Mouse (Mus musculus): ENCODE data around the gene Arf4.
"Not testable (repeated sequence)": the region's sequence is repeated elsewhere in the genome, so short reads cannot be mapped to it uniquely, and the experiment has no call there.

Gene Arf4

DNA sequence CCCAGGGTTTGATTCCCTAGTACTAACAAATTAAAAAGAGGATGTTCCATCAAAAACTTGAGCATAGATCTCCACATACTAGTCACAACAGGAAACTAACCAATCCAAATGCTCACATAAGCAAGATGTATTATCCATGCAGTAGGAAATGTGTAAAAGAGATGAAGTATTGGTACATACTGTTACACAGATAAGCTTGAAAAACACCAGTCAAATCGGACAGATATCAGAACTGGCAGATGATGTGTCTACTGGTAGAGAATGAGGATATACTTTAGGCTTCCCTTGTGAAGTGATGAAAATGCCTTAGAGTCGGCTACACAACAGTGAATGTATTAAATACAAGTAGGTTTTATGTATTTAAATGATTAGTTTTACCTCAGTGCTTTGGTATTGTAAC is 24.6 kb downstream of the Arf4 start:
- DNase-seq: no peak

DNA sequence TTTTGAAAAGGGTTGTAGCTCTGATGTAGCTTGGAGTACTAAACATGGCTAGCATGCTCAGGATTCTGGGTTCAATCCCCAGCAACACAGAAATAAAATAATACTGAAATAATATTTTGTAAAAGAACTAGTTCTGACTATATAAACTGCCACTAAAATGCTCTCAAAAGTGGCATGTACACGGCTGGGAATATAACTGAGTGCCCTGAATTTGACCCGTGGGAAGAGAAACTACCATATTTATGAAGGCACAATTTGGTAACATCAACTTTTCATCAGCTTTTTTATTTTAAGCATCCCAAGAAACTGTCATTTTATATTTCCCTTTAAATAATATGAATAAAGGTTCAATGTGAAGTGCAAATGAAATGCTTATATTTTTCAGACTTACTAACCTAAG is 26.0 kb downstream of the Arf4 start:
- no peak for DNase-seq

DNA sequence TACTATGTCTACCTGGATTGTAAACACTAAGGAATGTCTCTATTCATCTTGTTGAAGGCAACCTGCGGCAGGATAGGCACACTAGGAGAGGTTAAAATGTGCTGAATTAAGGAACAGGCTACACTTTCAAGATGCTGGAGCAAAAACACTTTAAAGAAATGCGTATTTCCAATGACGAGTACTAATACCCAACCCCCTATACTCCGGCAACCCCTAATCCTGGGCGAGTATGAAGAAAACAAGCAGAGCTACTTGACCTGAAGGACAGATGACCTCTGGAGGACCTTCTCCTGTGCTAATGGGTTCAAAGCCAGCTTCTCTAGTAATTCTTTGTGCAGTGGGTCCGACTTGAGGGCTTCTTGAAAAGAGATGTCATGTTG is 30.1 kb downstream of the Arf4 start:
- DNase-seq: no peak

DNA sequence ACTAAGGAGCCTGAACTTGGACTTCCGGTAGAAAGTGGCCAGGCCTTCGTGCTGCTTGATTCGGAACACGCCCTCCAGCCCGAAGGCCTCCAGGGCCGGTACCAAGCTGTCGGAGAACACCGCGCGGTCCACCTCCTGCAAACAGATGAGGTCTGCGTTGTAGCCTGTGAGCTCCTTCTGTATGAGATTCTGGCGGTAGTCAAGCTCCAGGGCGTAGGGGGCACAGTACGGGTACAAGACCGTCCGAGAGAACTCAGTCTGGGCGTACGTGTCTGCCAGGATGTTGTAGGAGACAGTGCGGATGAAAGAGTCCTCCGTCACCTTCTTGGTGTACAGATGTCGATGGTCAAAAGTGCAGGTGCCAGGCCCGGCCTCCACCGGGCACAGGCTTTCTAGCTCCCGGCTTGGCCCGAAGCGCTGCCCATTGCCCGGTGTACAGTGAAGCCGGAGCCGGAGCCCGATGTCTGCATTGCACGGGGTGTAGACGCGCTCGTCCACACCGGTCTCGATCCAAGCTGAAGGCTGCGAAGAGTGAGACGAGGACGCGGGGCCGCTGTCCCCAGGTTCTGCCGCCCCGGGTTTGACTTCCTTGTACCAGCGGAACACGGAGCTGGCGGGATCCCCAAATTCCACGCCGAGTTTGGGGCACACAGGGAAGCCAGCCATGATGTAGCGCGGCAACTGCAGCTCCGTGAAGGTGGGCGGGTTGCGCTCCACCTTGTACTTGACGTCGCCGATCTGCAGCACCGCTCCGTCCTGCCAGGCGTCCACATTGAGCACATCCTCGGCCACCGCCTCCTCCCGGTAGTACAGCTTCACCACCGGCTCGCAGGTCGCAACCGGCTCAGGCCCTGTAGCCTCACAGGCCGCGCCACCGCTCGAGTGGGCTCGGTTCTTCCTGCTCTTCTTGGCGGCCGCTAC is 30.8 kb downstream of the Arf4 start:
- peak; percentile 20 to 55 for DNase-seq

DNA sequence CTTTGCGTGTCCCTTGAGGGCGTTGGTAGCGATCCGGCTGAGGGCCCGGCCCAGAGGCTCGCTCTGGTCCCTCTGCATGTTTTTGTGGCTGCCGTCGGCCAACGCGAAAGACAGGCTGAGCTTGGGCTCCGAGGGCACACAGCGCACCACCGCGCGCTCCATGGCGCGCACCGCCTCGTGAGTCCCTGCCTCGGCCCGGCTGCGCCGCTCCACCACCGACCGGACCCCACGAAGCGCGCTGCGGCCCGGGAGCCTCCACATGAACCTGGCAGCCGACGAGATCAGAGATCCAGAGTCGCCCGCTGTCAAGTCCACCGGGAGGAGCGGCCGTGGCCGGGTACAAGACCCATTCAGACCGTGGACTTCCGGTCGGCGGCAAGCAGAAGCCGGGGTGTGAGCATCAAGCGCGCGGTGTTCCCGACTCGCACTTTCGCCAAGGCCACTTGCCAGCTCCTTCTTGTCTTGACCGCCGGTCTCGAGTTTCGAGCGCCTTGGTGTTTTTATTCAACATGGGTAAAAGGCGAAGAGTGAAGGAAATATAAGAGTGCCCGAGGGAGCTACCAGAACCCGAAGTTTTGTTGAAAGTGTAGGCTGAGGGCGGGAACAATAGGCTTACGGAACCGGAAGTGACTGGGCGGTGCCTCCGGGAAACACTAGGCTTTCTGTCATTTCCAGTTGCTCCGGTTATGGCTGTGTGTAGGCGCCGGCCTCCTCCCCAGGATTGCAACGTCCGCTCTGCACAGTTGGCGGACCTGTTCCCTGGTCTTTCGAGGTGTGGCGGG is 31.6 kb downstream of the Arf4 start, which contains the start of gene Pde12:
Gene Pde12, minus strand, starts transcription at position 592 of the 782 bp plus-strand sequence.
- DNase-seq: peak; percentile 83 to 84

DNA sequence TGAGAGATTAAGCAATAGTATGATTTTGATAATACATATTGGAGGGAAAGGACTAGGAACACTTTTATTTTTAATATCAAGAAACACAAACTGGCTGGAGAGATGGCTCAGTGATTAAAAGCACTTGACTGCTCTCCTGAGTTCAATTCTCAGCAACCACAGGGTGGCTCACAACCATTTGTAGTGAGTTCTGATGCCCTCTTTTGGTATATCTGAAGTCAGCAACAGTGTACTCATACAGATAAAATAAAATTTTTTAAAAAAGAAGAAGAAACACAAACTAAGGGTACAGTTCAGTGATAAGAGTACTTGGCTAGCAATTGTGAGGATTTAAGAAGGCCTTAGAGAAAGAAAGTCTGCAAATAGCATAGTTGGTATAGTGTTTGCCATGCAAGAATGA is 33.1 kb downstream of the Arf4 start:
- DNase-seq: no peak

DNA sequence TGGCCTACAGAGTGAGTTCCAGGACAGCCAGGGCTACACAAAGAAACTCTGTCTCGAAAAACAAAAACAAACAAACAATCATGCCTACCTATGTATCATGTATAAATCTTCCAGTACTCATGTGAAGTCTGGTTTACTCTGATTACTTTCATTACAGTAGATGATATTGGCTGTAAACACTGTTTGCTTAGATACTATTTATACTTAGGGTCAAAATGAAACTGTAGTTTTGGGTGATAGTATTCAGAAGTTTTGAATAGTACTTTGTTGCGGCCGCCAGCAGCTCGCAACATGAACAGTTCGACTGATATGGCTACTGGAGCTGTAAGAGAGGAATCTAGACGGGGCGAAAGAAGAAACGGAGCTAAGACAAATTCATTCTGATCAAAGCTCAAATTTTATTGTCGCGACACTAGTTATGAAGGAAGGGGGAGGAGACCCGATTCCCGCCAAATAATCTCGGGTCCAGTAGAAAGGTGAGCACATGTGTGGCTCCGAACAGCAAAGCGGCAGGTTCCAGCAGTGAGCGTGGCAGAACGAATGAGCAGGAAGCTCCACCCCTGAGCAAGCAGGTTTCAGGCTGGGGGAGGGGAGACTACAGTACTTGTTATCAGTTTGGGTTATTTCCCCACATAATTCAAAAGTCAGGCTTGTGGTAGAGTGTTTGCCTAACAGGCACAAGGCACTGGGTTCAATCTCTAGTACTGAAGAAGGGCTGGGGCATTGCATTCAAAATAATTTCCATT is 34.2 kb downstream of the Arf4 start:
- DNase-seq: not testable (repeated sequence)

DNA sequence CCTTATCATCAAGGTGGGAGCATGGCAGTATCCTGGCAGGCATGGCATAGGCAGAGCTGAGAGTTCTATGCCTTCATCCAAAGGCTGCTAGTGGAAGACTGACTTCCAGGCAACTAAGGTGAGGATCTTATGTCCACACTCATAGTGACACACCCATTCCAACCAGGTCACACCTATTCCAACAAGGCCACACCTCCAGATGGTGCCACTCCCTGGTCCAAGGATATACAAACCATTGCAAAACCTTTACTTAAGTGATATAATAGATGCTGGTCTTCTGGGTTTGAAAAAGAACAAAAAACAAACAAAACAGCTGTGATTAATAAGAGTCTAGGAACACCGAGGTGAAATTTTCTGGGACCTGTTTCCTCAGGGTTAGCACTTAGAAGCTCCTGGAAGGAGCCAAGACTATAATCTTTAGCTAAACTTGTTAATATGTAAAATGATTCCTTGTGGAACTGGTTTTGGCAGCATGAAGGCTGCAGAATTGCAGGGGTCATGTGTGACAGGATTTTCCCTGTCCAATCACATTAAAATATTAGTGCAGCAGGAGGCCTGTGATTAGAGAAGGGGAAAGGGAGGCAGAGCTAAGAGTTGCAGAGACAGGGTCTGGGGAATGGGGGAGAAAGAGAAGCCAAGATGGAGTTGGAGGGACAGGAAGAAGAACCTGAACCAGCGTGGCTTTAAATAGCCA is 36.7 kb downstream of the Arf4 start:
- not testable (repeated sequence) for DNase-seq

DNA sequence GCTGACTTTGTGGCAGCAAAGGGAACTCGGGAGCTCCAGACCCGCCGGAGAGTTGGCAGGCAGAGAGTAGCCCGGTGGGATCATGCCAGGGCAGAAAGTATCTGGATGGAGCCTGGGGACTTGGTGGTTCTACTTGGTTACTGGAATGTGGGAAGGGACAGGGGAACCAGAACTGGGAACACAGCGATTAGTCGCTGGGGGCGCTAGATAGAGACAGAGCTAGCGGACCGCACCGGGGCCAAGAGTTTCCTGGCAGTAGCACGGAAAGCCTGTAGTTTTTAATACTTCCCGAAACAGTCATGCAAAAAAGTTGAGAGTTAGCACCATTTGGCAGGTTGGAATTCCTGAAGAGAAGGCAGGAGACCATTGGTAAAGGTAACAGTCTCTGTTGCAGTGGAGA is 37.5 kb downstream of the Arf4 start:
- DNase-seq: peak in 1 of 2 experiments; percentile 22

DNA sequence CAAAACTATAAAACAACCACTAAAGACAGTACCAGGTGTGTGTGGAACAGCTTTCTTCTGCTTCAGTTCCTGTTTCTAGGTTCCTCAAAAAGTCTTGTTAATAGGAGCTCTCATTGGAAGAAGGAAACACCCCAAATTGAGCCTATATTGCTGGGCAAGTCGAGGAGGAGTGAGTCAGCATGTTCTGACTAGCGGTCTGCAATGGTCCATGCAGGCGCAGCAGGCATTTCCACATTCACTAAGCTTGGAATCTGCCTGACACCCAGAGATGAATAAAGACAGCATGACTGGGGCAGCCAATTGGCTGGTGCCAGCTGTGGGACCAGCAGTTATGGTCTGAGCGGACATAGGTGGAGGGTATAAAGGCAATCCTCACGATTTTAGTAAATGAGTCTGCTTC is 37.9 kb downstream of the Arf4 start:
- DNase-seq: no peak

DNA sequence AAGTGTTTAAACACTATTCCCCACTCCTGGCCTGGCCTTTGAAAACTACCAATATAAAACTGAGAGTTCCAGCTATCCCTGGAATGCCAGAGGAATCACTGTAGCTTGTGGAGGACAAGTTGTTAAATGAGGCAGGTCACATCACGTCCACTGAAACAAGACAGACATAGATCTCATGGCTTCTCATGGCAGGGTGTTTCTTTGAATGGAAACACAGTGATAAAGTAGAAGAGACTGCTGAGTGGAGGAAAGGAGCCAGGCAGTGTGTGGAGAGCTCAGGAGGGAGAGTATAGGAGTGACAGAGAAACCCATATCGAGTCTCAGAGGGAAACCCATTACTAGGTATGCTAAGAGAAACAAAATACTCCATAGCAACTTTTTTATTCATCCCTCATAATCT is 52.9 kb downstream of the Arf4 start:
- DNase-seq: no peak

DNA sequence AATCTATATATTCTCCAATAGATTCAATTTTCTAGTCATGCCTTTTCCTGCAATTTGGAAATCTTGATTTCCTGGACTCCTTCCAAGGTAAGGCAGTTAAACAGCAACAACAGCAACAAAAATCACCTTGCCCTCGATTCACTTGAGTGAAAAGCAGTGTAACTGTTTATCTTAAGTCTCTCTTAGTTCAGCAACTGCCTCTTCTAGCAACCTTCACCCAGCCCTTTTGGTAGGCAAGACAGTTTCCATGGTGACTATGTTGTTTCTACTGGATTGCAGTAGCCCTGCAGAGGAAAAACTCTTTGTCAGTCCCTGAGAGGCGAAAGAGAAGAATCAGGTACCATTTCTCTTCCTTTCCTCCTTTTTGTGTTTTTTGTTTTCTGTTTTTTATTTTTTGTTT is 53.5 kb downstream of the Arf4 start:
- DNase-seq: no peak

DNA sequence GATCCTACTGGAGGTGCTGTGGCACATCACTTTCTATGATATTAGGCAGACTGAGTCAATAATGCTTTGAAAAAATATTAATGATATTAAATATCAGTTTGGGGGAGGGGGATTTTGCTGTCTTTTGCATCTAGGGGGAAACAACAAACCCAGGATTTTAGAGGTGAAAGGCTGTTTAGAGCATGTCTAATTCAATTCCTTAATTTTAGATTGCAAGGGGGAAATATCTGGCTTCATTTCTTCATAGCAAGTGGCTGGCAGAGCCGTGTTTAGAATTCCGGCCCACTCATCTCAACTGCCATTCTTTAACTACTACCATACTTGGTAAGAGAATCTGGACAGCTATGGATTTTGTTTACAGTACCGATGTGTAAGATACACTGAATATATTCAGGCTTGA is 55.1 kb downstream of the Arf4 start, which contains the start of gene Dnah12:
Gene Dnah12, plus strand, starts transcription at position 301 of the 400 bp plus-strand sequence.
- DNase-seq: no peak

DNA sequence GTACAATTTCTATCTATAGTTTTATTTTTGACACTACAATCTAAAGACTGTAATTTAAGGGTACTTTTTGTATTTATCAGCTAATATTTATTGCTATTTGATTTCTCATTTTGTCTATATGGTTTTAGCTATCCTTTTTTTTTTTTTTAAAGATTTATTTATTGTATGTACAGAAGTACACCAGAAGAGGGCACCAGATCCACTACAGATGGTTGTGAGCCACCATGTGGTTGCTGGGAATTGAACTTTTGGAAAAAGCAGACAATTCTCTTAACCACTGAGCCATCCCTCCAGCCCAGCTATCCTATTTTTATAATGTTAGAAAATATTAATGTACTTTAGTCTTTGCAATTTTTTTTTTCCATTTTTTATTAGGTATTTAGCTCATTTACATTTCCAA is 60.0 kb downstream of the Arf4 start:
- DNase-seq: no peak

DNA sequence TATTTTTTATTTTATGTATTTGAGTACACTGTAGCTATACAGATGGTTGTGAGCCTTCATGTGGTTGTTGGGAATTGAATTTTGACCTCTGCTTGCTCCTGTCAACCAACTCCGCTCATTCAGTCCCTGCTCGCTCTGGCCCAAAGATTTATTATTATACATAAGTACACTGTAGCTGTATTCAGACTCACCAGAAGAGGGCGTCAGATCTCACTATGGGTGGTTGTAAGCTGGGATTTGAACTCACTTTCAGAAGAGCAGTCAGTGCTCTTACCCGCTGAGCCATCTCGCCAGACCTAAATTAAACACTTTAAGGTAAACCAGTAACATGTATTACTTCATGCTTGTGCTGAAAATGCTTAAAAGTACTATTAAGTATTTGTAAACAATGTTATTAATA is 67.4 kb downstream of the Arf4 start:
- DNase-seq: not testable (repeated sequence)

Data from thymus, postnatal 36 days (tissue).